21 mouse cellular contexts compared by ENCODE assay signal in genomic region chr1:36281849-36282248, GRCm38 (mm10). TPM values are rescaled to one million over a fixed set of nuclear protein-coding genes. Genes with fewer than 3 reads are reported as not detected.
DNase-seq lines count a peak whose midpoint lies in the region; ATAC-seq and TF ChIP-seq lines count a peak whose summit lies in the region.
"Had no signal": no experiment of that assay in that cellular context is flagged by ENCODE, and none has a peak within 500 bp of the region (broad histone marks: within the 10 kb centered on the region; RNA-seq: fewer than 3 reads in every experiment).

No protein-coding gene starts in this region.

- H3K9ac ChIP-seq in liver, postnatal 0 days (replicated peaks): no peak overlapping the region
- H3K9ac ChIP-seq: embryonic facial prominence, embryonic 15.5 days; forebrain, postnatal 0 days; hindbrain, embryonic 14.5 days; limb, embryonic 15.5 days had no signal

- H3K4me3 ChIP-seq in liver, postnatal 0 days (ENCODE audit: low read depth, low read length): no peak overlapping the region
- no peak overlapping the region for H3K4me3 ChIP-seq in thymus, adult 2 months (ENCODE audit: control insufficient read depth, insufficient read depth, low read length)
- H3K4me3 ChIP-seq: embryonic facial prominence, embryonic 15.5 days; forebrain, embryonic 10.5 days; gastrocnemius, adult 2 months; limb, embryonic 15.5 days had no signal

- H3K27ac ChIP-seq in liver, postnatal 0 days (ENCODE audit: low read depth): no peak overlapping the region
- H3K27ac ChIP-seq in thymus, adult 2 months (ENCODE audit: control insufficient read depth, insufficient read depth, low read length): peak overlapping the region; percentile 83
- H3K27ac ChIP-seq: embryonic facial prominence, embryonic 15.5 days; forebrain, embryonic 10.5 days; gastrocnemius, adult 2 months; hindbrain, embryonic 14.5 days; limb, embryonic 15.5 days had no signal

- peak; percentile 27; the same call in 1 of the 2 replicates for ATAC-seq in liver, postnatal 0 days
- no peak for ATAC-seq in erythroid progenitor cell, adult 5-6 weeks (replicated peaks; ENCODE audit: low FRiP score, poor library complexity, severe bottlenecking)
- ATAC-seq: forebrain, postnatal 0 days; intestine, postnatal 0 days; midbrain, embryonic 16.5 days had no signal

- no peak overlapping the region for H3K4me2 ChIP-seq in liver, postnatal 0 days (ENCODE audit: low read depth, low read length)
- H3K4me2 ChIP-seq: embryonic facial prominence, embryonic 15.5 days; hindbrain, embryonic 14.5 days; limb, embryonic 15.5 days had no signal

- no peak for DNase-seq in liver, postnatal 0 days
- no peak for DNase-seq in liver
- peak; percentile 77 to 82 for DNase-seq in B cell, adult 2 months
- DNase-seq in induced T-regulatory cell, adult 2 months (ENCODE audit: low read depth): peak; percentile 73
- DNase-seq in thymus, adult 2 months: peak; percentile 32
- DNase-seq in testis, postnatal 14 days (ENCODE audit: low spot score): no peak
- DNase-seq in layer of hippocampus, postnatal 25 days (ENCODE audit: extremely low spot score in 1 of 2, low spot score in 1 of 2): no peak
- DNase-seq: adrenal gland, postnatal 10 days; cerebellum, postnatal 25 days; forebrain, postnatal 0 days; gastrocnemius, adult 2 months; heart, postnatal 36 days; lung, postnatal 14 days; retina, postnatal 1 day had no signal

- TF ChIP-seq CTCF in liver, postnatal 0 days (IDR thresholded peaks at IDR 0.05; ENCODE audit: low read depth): no peak
- no peak for TF ChIP-seq CTCF in thymus, adult 2 months (IDR thresholded peaks at IDR 0.05; ENCODE audit: borderline replicate concordance, control insufficient read depth, extremely low read depth, insufficient read depth, low read length, poor library complexity)

- TF ChIP-seq EP300 in liver, postnatal 0 days (IDR thresholded peaks at IDR 0.05; ENCODE audit: low read depth): no peak

- no peaks in the 10 kb centered on the region for H3K9me3 ChIP-seq in liver, postnatal 0 days (ENCODE audit: low read length)
- H3K9me3 ChIP-seq: embryonic facial prominence, embryonic 15.5 days; forebrain, embryonic 10.5 days; limb, embryonic 15.5 days had no signal

- no peaks in the 10 kb centered on the region for H3K36me3 ChIP-seq in liver, postnatal 0 days (replicated peaks; ENCODE audit: insufficient read depth, low read length)
- no peaks in the 10 kb centered on the region for H3K36me3 ChIP-seq in thymus, adult 2 months (ENCODE audit: control insufficient read depth, insufficient read depth, low read length)
- H3K36me3 ChIP-seq: embryonic facial prominence, embryonic 15.5 days; forebrain, embryonic 10.5 days; limb, embryonic 15.5 days had no signal

- TF ChIP-seq POLR2A in thymus, adult 2 months (IDR thresholded peaks at IDR 0.05; ENCODE audit: control insufficient read depth, extremely low read depth, insufficient read depth, low read length, poor library complexity): no peak

- H3K4me1 ChIP-seq in liver, postnatal 0 days (ENCODE audit: insufficient read depth): no peaks in the 10 kb centered on the region
- H3K4me1 ChIP-seq in thymus, adult 2 months (replicated peaks; ENCODE audit: control insufficient read depth, insufficient read depth, low read length): peaks cover 16% of the 10 kb centered on the region
- H3K4me1 ChIP-seq: embryonic facial prominence, embryonic 15.5 days; forebrain, embryonic 10.5 days; limb, embryonic 15.5 days had no signal

- 70% methylated on average over 6 of the region's 6 CpGs for WGBS in liver, postnatal 0 days (ENCODE audit: insufficient replicate concordance)
- 41% methylated on average over 6 of the region's 6 CpGs for WGBS in thymus, adult 2 months

- no peaks in the 10 kb centered on the region for H3K27me3 ChIP-seq in liver, postnatal 0 days (ENCODE audit: insufficient read depth, low read length)
- no peaks in the 10 kb centered on the region for H3K27me3 ChIP-seq in thymus, adult 2 months (ENCODE audit: control insufficient read depth, insufficient read depth, low read length)
- H3K27me3 ChIP-seq: embryonic facial prominence, embryonic 15.5 days; limb, embryonic 15.5 days had no signal

RNA-seq across cellular contexts. Expression of gene Neurl3, which starts 7.4 kb away (rescaled TPM):
- 4.4 and 4.7 TPM in 2 replicates for polyA plus RNA-seq in liver, postnatal 0 days (2015; fragmentation: Nextera tagmentation; extraction: Ambion mirVana)
- polyA plus RNA-seq in thymus, adult 2 months (2012; rRNA removed): 13.4 and 14.3 TPM in 2 replicates
- 6.1 and 7.1 TPM in 2 replicates for total RNA-seq in erythroid progenitor cell, adult 5-6 weeks (2015; ENCODE audit: low replicate concordance)
- 4.7 and 10.0 TPM in 2 replicates for total RNA-seq in erythroid progenitor cell, adult 5-6 weeks (2017; ENCODE audit: low replicate concordance)
- under 1 TPM; 0.42 to 0.68 TPM for total RNA-seq in layer of hippocampus, postnatal 25 days (2021)

RNA-seq across cellular contexts. Expression of gene Arid5a, which starts 25.7 kb away (rescaled TPM):
- polyA plus RNA-seq in liver, postnatal 0 days (2015; fragmentation: Nextera tagmentation; extraction: Ambion mirVana): 5.8 and 6.3 TPM in 2 replicates
- polyA plus RNA-seq in thymus, adult 2 months (2012; rRNA removed): 51.7 and 57.2 TPM in 2 replicates
- 2.9 and 9.2 TPM in 2 replicates for total RNA-seq in erythroid progenitor cell, adult 5-6 weeks (2015; ENCODE audit: low replicate concordance)
- 0.53 and 2.1 TPM in 2 replicates for total RNA-seq in erythroid progenitor cell, adult 5-6 weeks (2017; ENCODE audit: low replicate concordance)
- total RNA-seq in layer of hippocampus, postnatal 25 days (2021): 10 to 100 TPM; 11.5 to 16.6 TPM

RNA-seq across cellular contexts. Expression of gene Uggt1, which starts 37.3 kb away (rescaled TPM):
- polyA plus RNA-seq in liver, postnatal 0 days (2015; fragmentation: Nextera tagmentation; extraction: Ambion mirVana): 15.4 and 15.8 TPM in 2 replicates
- 31.8 and 33.0 TPM in 2 replicates for polyA plus RNA-seq in thymus, adult 2 months (2012; rRNA removed)
- total RNA-seq in erythroid progenitor cell, adult 5-6 weeks (2015; ENCODE audit: low replicate concordance): 21.8 and 42.2 TPM in 2 replicates
- 32.2 and 62.3 TPM in 2 replicates for total RNA-seq in erythroid progenitor cell, adult 5-6 weeks (2017; ENCODE audit: low replicate concordance)
- 10 to 100 TPM; 36.0 to 40.5 TPM for total RNA-seq in layer of hippocampus, postnatal 25 days (2021)

Comparison
In these comparisons a context has a peak if more than half of its experiments do, and no peak if none do; other contexts are left out.
1. DNase-seq: peak in B cell, adult 2 months (2 of 2), induced T-regulatory cell, adult 2 months (single experiment) and thymus, adult 2 months (single experiment); none in liver, postnatal 0 days (single experiment), liver (single experiment), testis, postnatal 14 days (single experiment) and layer of hippocampus, postnatal 25 days (0 of 2).